Mouse (Mus musculus): Measurements from ENCODE around the gene Uba3. TPM values are rescaled to one million over a fixed set of nuclear protein-coding genes. Genes with fewer than 3 reads are reported as not detected.

Uba3 gene
- polyA plus RNA-seq, 1 experiment from 2014 or later: 33.7 TPM

DNA sequence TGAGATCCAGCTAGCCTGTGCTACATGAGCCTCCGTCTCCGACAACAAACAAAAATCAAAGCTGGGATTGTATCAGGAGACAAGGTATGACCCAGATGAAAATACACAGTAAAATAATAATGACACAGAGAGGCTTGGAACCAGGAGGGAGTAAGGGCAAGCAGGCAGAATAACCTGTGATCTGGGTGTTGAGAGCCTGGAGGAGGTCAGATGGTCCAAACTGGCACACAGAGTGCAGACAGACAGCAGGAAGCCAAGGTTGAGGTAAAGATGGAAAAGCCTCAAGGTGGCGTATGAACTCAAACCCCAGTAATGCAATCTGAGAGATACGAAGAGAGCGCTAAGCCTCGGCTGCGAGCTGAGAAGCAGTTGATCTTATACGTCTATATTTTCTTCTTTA is 19.1 kb upstream of the Uba3 start:
- Histone ChIP-seq H3K4me2 (replicated peaks; ENCODE audit: low read depth) (no peak overlapping the region), H3K36me3 (ENCODE audit: control insufficient read depth, insufficient read depth, low read length) (0 out of 2 replicates have a peak, but pooled peaks cover 2% of the 10 kb centered on the region)

DNA sequence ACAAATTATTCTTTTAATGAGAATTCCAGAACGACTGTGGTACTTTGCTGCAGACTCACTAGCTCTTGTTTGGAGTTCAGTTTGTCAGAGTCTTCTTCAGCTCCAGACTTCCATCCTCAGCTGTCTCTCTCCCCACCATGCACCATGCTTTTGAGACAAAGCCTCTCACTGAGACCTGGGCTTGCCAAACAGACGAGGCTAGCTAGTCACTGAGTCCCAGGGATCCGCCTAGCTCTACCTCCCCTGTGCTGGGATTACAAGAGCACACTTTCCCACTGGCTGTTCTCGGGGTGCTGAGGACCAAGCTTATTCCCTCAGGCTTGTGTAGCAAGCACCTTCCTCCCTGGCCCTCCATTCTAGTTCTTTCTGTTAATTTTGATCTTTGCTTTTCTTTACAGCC is 18.1 kb upstream of the Uba3 start:
- Histone ChIP-seq H3K27me3 (ENCODE audit: control insufficient read depth, insufficient read depth, low read length) (no peaks in the 10 kb centered on the region), H3K36me3 (ENCODE audit: control insufficient read depth, insufficient read depth, low read length) (no peaks in the 10 kb centered on the region), H3K4me1 (replicated peaks; ENCODE audit: control insufficient read depth, insufficient read depth) (0 out of 2 replicates have a peak, but pooled peaks cover 4% of the 10 kb centered on the region), H3K9ac (ENCODE audit: low read length) (no peak overlapping the region), H3K4me2 (replicated peaks; ENCODE audit: low read depth) (no peak overlapping the region), H3K4me3 (ENCODE audit: low read depth, low read length) (no peak overlapping the region), H3K9me3 (ENCODE audit: control insufficient read depth, low read length) (no peaks in the 10 kb centered on the region), H3K27ac (replicated peaks) (no peak overlapping the region)
- DNase-seq (ENCODE audit: low spot score) (no peak), ATAC-seq (ENCODE audit: low FRiP score, low TSS enrichment) (no peak)
- TF ChIP-seq CTCF (IDR thresholded peaks at IDR 0.05; ENCODE audit: low read depth) (no peak), EP300 (optimal IDR thresholded peaks at IDR 0.05) (no peak)
- 76% methylated on average over 4 of the region's 4 CpGs for WGBS

More for the DNA sequence above, 19.1 kb upstream of the Uba3 start:
- Histone ChIP-seq H3K9ac (ENCODE audit: low read length) (no peak overlapping the region), H3K4me1 (replicated peaks; ENCODE audit: control insufficient read depth, insufficient read depth) (0 out of 2 replicates have a peak, but pooled peaks cover 4% of the 10 kb centered on the region), H3K27me3 (ENCODE audit: control insufficient read depth, insufficient read depth, low read length) (no peaks in the 10 kb centered on the region), H3K27ac (replicated peaks) (no peak overlapping the region), H3K4me3 (ENCODE audit: low read depth, low read length) (no peak overlapping the region), H3K9me3 (ENCODE audit: control insufficient read depth, low read length) (no peaks in the 10 kb centered on the region)
- WGBS: 96% methylated on average over 8 of the region's 8 CpGs
- ATAC-seq (ENCODE audit: low FRiP score, low TSS enrichment) (no peak), DNase-seq (ENCODE audit: low spot score) (no peak)
- no peak for TF ChIP-seq CTCF (IDR thresholded peaks at IDR 0.05; ENCODE audit: low read depth)
- no peak for TF ChIP-seq EP300 (optimal IDR thresholded peaks at IDR 0.05)

DNA sequence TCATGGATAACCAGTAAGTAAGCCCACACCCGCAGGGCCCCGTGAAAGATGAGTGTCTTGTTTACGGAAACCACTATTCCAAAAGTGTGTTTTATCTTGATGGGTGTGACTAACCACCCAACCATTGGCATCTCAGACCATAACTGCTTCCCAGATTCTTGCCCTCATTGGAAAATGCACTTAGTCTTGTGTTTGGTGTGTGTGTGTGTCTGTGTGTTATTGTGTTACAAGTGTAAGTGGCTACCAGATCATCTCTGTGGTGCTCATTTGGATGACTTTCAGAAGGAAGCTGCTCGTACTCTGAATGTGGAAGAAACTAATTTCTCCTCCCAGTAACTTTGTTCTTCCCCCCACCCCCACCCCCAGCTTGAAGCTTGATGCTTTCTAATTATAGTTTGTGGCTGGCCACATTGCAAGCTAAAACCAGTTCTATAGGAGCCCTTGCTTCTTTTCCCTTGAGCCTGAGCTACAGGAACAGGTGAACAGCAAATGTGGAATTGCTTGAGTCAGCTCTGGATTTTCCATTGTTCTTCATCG is 17.6 kb upstream of the Uba3 start:
- Histone ChIP-seq H3K4me2 (replicated peaks; ENCODE audit: low read depth) (no peak overlapping the region; the same call in 1 of the 2 replicates), H3K27ac (replicated peaks) (no peak overlapping the region), H3K4me3 (ENCODE audit: low read depth, low read length) (no peak overlapping the region), H3K9ac (ENCODE audit: low read length) (no peak overlapping the region), H3K27me3 (ENCODE audit: control insufficient read depth, insufficient read depth, low read length) (no peaks in the 10 kb centered on the region), H3K36me3 (ENCODE audit: control insufficient read depth, insufficient read depth, low read length) (no peaks in the 10 kb centered on the region), H3K9me3 (ENCODE audit: control insufficient read depth, low read length) (no peaks in the 10 kb centered on the region), H3K4me1 (replicated peaks; ENCODE audit: control insufficient read depth, insufficient read depth) (0 out of 2 replicates have a peak, but pooled peaks cover 4% of the 10 kb centered on the region)
- TF ChIP-seq EP300 (optimal IDR thresholded peaks at IDR 0.05) (no peak), CTCF (IDR thresholded peaks at IDR 0.05; ENCODE audit: low read depth) (no peak)
- DNase-seq (ENCODE audit: low spot score): no peak
- 34% methylated on average over 5 of the region's 5 CpGs for WGBS
- ATAC-seq (ENCODE audit: low FRiP score, low TSS enrichment): no peak

DNA sequence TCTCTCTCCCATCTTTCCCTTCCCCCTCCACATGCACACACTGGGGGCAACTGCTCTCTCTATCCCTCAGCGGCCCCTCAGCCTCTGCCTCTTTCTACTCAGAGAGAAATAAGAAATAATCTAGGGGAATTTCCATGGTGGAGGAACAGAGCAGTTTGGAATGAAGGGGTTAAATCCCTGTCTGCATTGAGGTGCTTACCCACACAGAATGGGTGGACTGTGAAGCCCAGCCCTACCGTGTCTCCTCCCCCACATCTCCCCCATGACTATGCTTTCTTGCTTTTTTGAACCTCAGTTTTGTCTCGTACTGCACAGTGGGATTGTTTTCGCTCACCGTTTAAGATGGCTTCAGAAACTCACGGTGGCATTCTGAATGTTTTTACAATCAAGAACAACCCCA is 16.9 kb upstream of the Uba3 start:
- no peak overlapping the region for H3K4me2 ChIP-seq (replicated peaks; ENCODE audit: low read depth)
- H3K9ac ChIP-seq (ENCODE audit: low read length): no peak overlapping the region
- no peaks in the 10 kb centered on the region for H3K27me3 ChIP-seq (ENCODE audit: control insufficient read depth, insufficient read depth, low read length)
- H3K9me3 ChIP-seq (ENCODE audit: control insufficient read depth, low read length): no peaks in the 10 kb centered on the region
- peak; percentile 26; the same call in 1 of the 2 replicates for ATAC-seq (ENCODE audit: low FRiP score, low TSS enrichment)
- WGBS: 54% methylated on average over 6 of the region's 6 CpGs
- TF ChIP-seq EP300 (optimal IDR thresholded peaks at IDR 0.05) (no peak), CTCF (IDR thresholded peaks at IDR 0.05; ENCODE audit: low read depth) (no peak)
- no peak overlapping the region for H3K4me3 ChIP-seq (ENCODE audit: low read depth, low read length)
- no peak overlapping the region; the same call in 1 of the 2 replicates for H3K27ac ChIP-seq (replicated peaks)
- no peak for DNase-seq (ENCODE audit: low spot score)
- H3K36me3 ChIP-seq (ENCODE audit: control insufficient read depth, insufficient read depth, low read length): no peaks in the 10 kb centered on the region
- 0 out of 2 replicates have a peak, but pooled peaks cover 4% of the 10 kb centered on the region for H3K4me1 ChIP-seq (replicated peaks; ENCODE audit: control insufficient read depth, insufficient read depth)

DNA sequence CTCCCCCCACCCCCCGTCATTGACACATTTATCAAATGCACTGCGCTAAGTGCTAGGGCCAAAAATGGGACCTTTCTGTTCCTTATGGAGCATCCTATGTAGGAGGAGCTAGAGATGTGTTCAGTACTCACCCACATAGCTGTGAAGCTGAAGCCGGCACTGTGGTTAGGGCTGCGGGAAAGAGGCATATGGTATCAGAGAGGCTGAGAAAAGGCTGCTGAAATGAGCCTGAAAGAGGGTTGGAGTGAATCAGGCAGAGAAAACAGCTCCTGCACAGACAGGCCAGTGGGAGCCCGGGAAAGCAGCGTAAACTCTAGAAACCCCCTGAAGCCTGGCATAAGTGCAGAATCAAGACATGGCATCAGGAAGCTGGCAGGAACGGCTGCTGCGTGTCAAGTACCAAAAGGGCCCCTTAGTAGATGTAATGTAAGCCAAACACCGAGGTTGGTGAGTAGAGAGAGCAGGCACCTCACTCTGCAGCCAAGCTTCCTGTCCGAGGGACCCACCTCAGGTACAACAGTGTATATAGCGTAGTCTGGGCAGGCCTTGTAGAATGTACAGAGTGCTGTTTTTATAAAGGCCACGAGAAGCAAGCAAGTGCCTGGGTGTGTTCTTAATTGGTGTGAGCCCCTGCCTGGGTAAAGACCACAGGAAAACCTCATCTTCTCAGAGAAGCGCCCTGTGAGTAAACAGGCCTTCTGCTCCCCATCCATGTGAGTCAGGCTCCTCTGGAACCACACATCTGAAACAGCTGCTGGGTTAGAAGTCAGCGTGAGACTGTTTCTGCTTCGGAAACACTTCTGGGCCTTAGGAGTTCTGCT is 16.0 kb upstream of the Uba3 start:
- 0 out of 2 replicates have a peak overlapping the region, but pooled peaks have one; percentile 13 for H3K27ac ChIP-seq (replicated peaks)
- 0 out of 2 replicates have a peak, but pooled peaks have one; percentile 40 for ATAC-seq (ENCODE audit: low FRiP score, low TSS enrichment)
- DNase-seq (ENCODE audit: low spot score): no peak
- H3K9ac ChIP-seq (ENCODE audit: low read length): no peak overlapping the region
- no peak overlapping the region for H3K4me3 ChIP-seq (ENCODE audit: low read depth, low read length)
- no peak overlapping the region for H3K4me2 ChIP-seq (replicated peaks; ENCODE audit: low read depth)
- 55% methylated on average over 15 of the region's 15 CpGs for WGBS
- H3K9me3 ChIP-seq (ENCODE audit: control insufficient read depth, low read length): no peaks in the 10 kb centered on the region
- 0 out of 2 replicates have a peak, but pooled peaks cover 4% of the 10 kb centered on the region for H3K4me1 ChIP-seq (replicated peaks; ENCODE audit: control insufficient read depth, insufficient read depth)
- TF ChIP-seq EP300 (optimal IDR thresholded peaks at IDR 0.05) (no peak), CTCF (IDR thresholded peaks at IDR 0.05; ENCODE audit: low read depth) (no peak)
- no peaks in the 10 kb centered on the region for H3K27me3 ChIP-seq (ENCODE audit: control insufficient read depth, insufficient read depth, low read length)
- H3K36me3 ChIP-seq (ENCODE audit: control insufficient read depth, insufficient read depth, low read length): no peaks in the 10 kb centered on the region

DNA sequence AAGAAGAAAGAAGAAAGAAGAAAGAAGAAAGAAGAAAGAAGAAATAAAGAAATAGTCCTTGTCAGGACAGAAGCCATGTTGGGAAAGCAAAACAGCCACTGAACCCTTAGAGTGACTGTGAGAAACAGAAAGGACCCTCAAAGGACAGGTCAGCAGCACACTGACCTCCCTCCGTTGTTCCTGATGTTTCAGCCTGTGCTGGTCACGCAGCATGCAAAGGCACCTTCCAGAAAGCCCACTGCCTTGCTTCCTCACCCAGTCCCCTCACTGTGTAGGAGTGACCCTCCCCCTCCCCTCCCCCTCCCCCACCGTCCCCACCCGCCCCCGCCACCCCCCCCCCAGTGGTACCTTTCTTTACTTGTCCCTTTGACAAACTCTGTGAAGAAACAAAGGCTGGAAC is 15.2 kb upstream of the Uba3 start:
- TF ChIP-seq EP300 (optimal IDR thresholded peaks at IDR 0.05) (no peak), CTCF (IDR thresholded peaks at IDR 0.05; ENCODE audit: low read depth) (no peak)

More for the DNA sequence above, 15.2 kb upstream of the Uba3 start:
- H3K27me3 ChIP-seq (ENCODE audit: control insufficient read depth, insufficient read depth, low read length): no peaks in the 10 kb centered on the region
- H3K4me2 ChIP-seq (replicated peaks; ENCODE audit: low read depth): no peak overlapping the region
- H3K4me3 ChIP-seq (ENCODE audit: low read depth, low read length): no peak overlapping the region
- DNase-seq (ENCODE audit: low spot score) (no peak), ATAC-seq (ENCODE audit: low FRiP score, low TSS enrichment) (no peak)
- 0 out of 2 replicates have a peak, but pooled peaks cover 4% of the 10 kb centered on the region for H3K4me1 ChIP-seq (replicated peaks; ENCODE audit: control insufficient read depth, insufficient read depth)
- no peak overlapping the region for H3K27ac ChIP-seq (replicated peaks)
- no peaks in the 10 kb centered on the region for H3K36me3 ChIP-seq (ENCODE audit: control insufficient read depth, insufficient read depth, low read length)
- 85% methylated on average over 2 of the region's 5 CpGs for WGBS
- no peak overlapping the region for H3K9ac ChIP-seq (ENCODE audit: low read length)
- no peaks in the 10 kb centered on the region for H3K9me3 ChIP-seq (ENCODE audit: control insufficient read depth, low read length)
